Mouse (Mus musculus): ENCODE data around the gene Sh3rf3. TPM values are rescaled to one million over a fixed set of nuclear protein-coding genes. Genes with fewer than 3 reads are reported as not detected.

The Sh3rf3 gene
- polyA plus RNA-seq, 1 experiment from 2014 or later, result 12.5 TPM

DNA sequence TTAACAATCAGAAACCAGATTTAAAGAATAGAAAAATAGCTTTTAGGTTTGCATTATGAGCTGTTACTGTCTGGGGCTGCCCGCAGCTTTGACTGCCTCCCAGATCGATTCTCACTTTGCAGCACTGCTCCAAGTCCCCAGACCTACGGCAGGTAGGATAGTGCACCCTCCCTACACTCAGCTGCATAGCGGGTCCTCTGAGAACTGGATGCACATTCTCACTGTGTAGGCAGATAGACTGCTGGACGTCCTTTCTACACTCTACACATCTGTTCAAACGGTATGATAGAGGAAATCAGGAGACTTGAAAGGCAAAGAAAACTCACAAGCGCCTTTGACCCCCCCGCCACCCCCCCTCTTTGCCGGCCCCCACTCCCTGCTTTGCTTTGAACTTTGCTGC lies 42.7 kb downstream of the Sh3rf3 start:
- Histone ChIP-seq H3K9me3 (no peaks in the 10 kb centered on the region), H3K27me3 (no peaks in the 10 kb centered on the region), H3K4me3 (no peak overlapping the region), H3K36me3 (no peaks in the 10 kb centered on the region), H3K4me1 (peaks cover 29% of the 10 kb centered on the region), H3K27ac (replicated peaks) (peak overlapping the region; percentile 50), H3K9ac (replicated peaks) (no peak overlapping the region), H3K4me2 (replicated peaks) (no peak overlapping the region)
- WGBS, result 63% methylated on average over 9 of the region's 9 CpGs
- ATAC-seq (replicated peaks), result no peak; the same call in 1 of the 2 replicates

- H3K36me3 ChIP-seq, result no peaks in the 10 kb centered on the region
- H3K27me3 ChIP-seq, result no peaks in the 10 kb centered on the region
- no peaks in the 10 kb centered on the region for H3K9me3 ChIP-seq
- 0 out of 2 replicates have a peak, but pooled peaks have one; percentile 41 for ATAC-seq (replicated peaks)
- H3K27ac ChIP-seq (replicated peaks), result peak overlapping the region; percentile 50
- no peak overlapping the region for H3K4me3 ChIP-seq
- peaks cover 29% of the 10 kb centered on the region for H3K4me1 ChIP-seq
- no peak overlapping the region for H3K9ac ChIP-seq (replicated peaks)
- H3K4me2 ChIP-seq (replicated peaks), result no peak overlapping the region
Measured at GRCm38 (mm10) chr10:58856742-58857141, 43.6 kb downstream of the Sh3rf3 start.

DNA sequence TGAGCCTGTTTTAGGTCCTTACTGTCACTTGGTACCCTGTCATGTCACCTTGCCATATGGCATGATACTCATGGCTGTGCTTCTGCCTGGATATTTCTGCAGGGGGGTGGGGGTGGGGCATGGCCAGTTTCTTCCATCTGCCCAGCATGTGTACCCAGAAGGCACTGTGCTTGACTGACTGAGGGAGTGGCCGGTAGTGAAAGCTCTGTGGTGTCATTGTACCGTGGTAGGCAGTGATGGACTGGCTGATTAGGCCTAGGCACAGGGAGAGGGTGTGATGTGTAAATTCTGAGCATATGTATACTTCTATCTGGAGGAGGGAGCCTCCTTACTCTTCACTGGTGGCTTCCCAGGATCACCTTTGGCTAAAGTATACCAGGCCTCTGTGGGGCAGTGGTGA lies 51.6 kb downstream of the Sh3rf3 start:
- H3K4me2 ChIP-seq (replicated peaks), result no peak overlapping the region
- H3K36me3 ChIP-seq, result no peaks in the 10 kb centered on the region
- H3K9me3 ChIP-seq, result no peaks in the 10 kb centered on the region
- H3K27me3 ChIP-seq, result no peaks in the 10 kb centered on the region
- peak; percentile 29; the same call in 1 of the 2 replicates for ATAC-seq (replicated peaks)
- no peak overlapping the region for H3K4me3 ChIP-seq
- 44% methylated on average over 2 of the region's 2 CpGs for WGBS
- no peak overlapping the region for H3K27ac ChIP-seq (replicated peaks)
- H3K4me1 ChIP-seq, result peaks cover 19% of the 10 kb centered on the region
- no peak overlapping the region for H3K9ac ChIP-seq (replicated peaks)

GRCm38 (mm10) chr10:58867536-58867935 lies 54.4 kb downstream of the Sh3rf3 start:
- H3K9ac ChIP-seq (replicated peaks), result no peak overlapping the region
- H3K4me2 ChIP-seq (replicated peaks), result no peak overlapping the region
- no peaks in the 10 kb centered on the region for H3K27me3 ChIP-seq
- no peak for ATAC-seq (replicated peaks)
- no peaks in the 10 kb centered on the region for H3K9me3 ChIP-seq
- no peak overlapping the region for H3K27ac ChIP-seq (replicated peaks)
- WGBS, result 94% methylated on average over 2 of the region's 2 CpGs
- no peaks in the 10 kb centered on the region for H3K36me3 ChIP-seq
- peaks cover 40% of the 10 kb centered on the region for H3K4me1 ChIP-seq
- no peak overlapping the region for H3K4me3 ChIP-seq

GRCm38 (mm10) chr10:58869836-58870235 lies 56.7 kb downstream of the Sh3rf3 start:
- Histone ChIP-seq H3K27ac (replicated peaks) (no peak overlapping the region), H3K27me3 (no peaks in the 10 kb centered on the region), H3K4me3 (no peak overlapping the region), H3K4me1 (peaks cover 29% of the 10 kb centered on the region), H3K9ac (replicated peaks) (no peak overlapping the region), H3K9me3 (no peaks in the 10 kb centered on the region), H3K36me3 (no peaks in the 10 kb centered on the region), H3K4me2 (replicated peaks) (no peak overlapping the region)
- 95% methylated on average over 1 of the region's 1 CpGs for WGBS
- ATAC-seq (replicated peaks), result no peak

- 0 out of 2 replicates have a peak overlapping the region, but pooled peaks have one; percentile 6 for H3K4me2 ChIP-seq (replicated peaks)
- H3K9ac ChIP-seq (replicated peaks), result peak overlapping the region; percentile 18
- peak; percentile 64 for ATAC-seq (replicated peaks)
Measured at GRCm38 (mm10) chr10:58871149-58871820, 58.1 kb downstream of the Sh3rf3 start.

GRCm38 (mm10) chr10:58871821-58872577 lies 58.8 kb downstream of the Sh3rf3 start:
- H3K27ac ChIP-seq (replicated peaks), result peak overlapping the region; percentile 88
- WGBS, result 34% methylated on average over 7 of the region's 7 CpGs
- no peak overlapping the region for H3K4me3 ChIP-seq
- H3K4me1 ChIP-seq, result peaks cover 27% of the 10 kb centered on the region
- ATAC-seq (replicated peaks), result peak; percentile 24; the same call in 1 of the 2 replicates
- no peak overlapping the region for H3K4me2 ChIP-seq (replicated peaks)
- no peaks in the 10 kb centered on the region for H3K9me3 ChIP-seq
- no peaks in the 10 kb centered on the region for H3K36me3 ChIP-seq
- no peaks in the 10 kb centered on the region for H3K27me3 ChIP-seq
- no peak overlapping the region for H3K9ac ChIP-seq (replicated peaks)

More at GRCm38 (mm10) chr10:58871149-58871820, 58.1 kb downstream of the Sh3rf3 start:
- Histone ChIP-seq H3K9me3 (no peaks in the 10 kb centered on the region), H3K27ac (replicated peaks) (peak overlapping the region; percentile 88), H3K4me1 (peaks cover 27% of the 10 kb centered on the region), H3K27me3 (no peaks in the 10 kb centered on the region), H3K4me3 (no peak overlapping the region), H3K36me3 (no peaks in the 10 kb centered on the region)
- 42% methylated on average over 10 of the region's 10 CpGs for WGBS

DNA sequence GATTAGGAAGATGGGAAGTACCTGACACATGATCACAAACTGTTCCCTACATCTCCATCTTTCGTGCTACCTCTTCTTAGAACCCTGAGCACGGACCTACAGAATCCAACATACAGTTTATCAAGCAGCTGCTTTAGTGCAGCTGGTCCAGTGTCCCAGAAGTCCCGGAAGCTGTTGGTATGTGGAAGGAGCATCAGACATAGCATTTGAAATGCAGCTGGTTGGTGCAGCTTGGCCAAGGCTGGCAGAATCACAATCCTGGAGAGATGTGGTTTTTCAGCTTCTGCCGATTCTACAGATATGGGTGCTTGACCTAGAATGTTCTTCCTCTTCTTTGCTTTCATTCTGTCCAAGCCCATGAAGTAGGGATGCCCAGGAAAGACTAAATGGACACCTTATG lies 64.7 kb downstream of the Sh3rf3 start:
- Histone ChIP-seq H3K27me3 (no peaks in the 10 kb centered on the region), H3K9ac (replicated peaks) (no peak overlapping the region), H3K9me3 (no peaks in the 10 kb centered on the region), H3K4me1 (peaks cover 3% of the 10 kb centered on the region; the same call in 1 of the 2 replicates), H3K4me3 (no peak overlapping the region), H3K4me2 (replicated peaks) (no peak overlapping the region), H3K27ac (replicated peaks) (no peak overlapping the region), H3K36me3 (no peaks in the 10 kb centered on the region)
- no peak for ATAC-seq (replicated peaks)
- 90% methylated on average over 4 of the region's 4 CpGs for WGBS

DNA sequence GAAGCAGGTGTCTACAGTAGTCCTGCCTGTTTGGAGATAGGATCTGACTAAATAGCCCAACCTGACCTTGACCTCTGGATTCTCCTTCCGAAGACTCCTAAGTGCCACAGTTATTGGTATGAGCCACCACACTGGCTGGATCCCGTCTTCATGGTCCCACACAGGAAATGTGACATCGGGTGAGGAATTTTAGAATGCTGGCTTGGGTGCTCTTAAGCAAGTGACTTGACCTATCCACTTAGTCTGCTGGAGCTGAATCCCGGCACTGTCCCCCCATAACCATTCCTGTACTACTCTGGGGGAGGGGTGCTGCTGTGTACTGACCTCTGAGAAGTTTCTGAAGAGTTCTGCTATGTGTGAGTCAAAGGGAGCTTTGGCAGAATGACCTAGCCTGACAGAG lies 65.5 kb downstream of the Sh3rf3 start:
- 94% methylated on average over 4 of the region's 4 CpGs for WGBS

GRCm38 (mm10) chr10:58882741-58883140 lies 69.6 kb downstream of the Sh3rf3 start:
- H3K36me3 ChIP-seq, result no peaks in the 10 kb centered on the region
- 90% methylated on average over 2 of the region's 2 CpGs for WGBS
- ATAC-seq (replicated peaks), result no peak

More for the DNA sequence above, 65.5 kb downstream of the Sh3rf3 start:
- Histone ChIP-seq H3K27ac (replicated peaks) (no peak overlapping the region), H3K27me3 (no peaks in the 10 kb centered on the region), H3K4me2 (replicated peaks) (no peak overlapping the region), H3K9me3 (no peaks in the 10 kb centered on the region), H3K4me3 (no peak overlapping the region), H3K9ac (replicated peaks) (no peak overlapping the region), H3K4me1 (no peaks in the 10 kb centered on the region), H3K36me3 (no peaks in the 10 kb centered on the region)
- ATAC-seq (replicated peaks), result no peak

DNA sequence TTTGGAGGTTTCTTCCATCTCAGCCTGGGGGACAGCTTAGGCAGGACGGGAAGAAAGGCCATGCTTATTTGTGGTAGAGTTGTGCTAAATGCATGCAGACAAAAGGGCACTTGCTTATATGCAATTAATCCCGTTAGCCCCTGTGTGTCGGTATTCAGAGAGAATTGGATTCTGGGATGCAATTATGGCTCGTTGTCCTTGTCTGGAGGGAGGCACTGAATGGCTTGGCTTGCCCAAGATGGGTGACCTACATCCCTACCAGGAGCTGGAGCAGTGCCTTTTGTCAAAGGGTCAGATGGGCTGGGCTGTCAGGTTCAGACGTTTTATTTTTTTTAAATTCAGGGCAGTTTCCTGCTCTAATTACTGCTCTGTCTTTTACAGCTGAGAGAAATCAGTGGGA lies 72.2 kb downstream of the Sh3rf3 start:
- H3K9me3 ChIP-seq, result no peaks in the 10 kb centered on the region
- WGBS, result 4% methylated on average over 5 of the region's 5 CpGs
- H3K4me2 ChIP-seq (replicated peaks), result no peak overlapping the region
- H3K4me3 ChIP-seq, result no peak overlapping the region
- peaks cover 12% of the 10 kb centered on the region for H3K4me1 ChIP-seq
- no peak overlapping the region for H3K27ac ChIP-seq (replicated peaks)
- ATAC-seq (replicated peaks), result no peak
- H3K27me3 ChIP-seq, result no peaks in the 10 kb centered on the region
- H3K36me3 ChIP-seq, result no peaks in the 10 kb centered on the region
- H3K9ac ChIP-seq (replicated peaks), result no peak overlapping the region

More at GRCm38 (mm10) chr10:58882741-58883140, 69.6 kb downstream of the Sh3rf3 start:
- H3K4me2 ChIP-seq (replicated peaks), result no peak overlapping the region
- H3K4me1 ChIP-seq, result peaks cover 8% of the 10 kb centered on the region; the same call in 1 of the 2 replicates
- H3K27ac ChIP-seq (replicated peaks), result no peak overlapping the region
- no peaks in the 10 kb centered on the region for H3K27me3 ChIP-seq
- H3K9me3 ChIP-seq, result no peaks in the 10 kb centered on the region
- no peak overlapping the region for H3K4me3 ChIP-seq
- H3K9ac ChIP-seq (replicated peaks), result no peak overlapping the region

- H3K4me2 ChIP-seq (replicated peaks), result no peak overlapping the region
- no peaks in the 10 kb centered on the region for H3K9me3 ChIP-seq
- 70% methylated on average over 2 of the region's 2 CpGs for WGBS
- H3K27me3 ChIP-seq, result no peaks in the 10 kb centered on the region
- peaks cover 17% of the 10 kb centered on the region for H3K4me1 ChIP-seq
- ATAC-seq (replicated peaks), result no peak
- H3K27ac ChIP-seq (replicated peaks), result no peak overlapping the region
- H3K4me3 ChIP-seq, result no peak overlapping the region
- H3K9ac ChIP-seq (replicated peaks), result no peak overlapping the region
- no peaks in the 10 kb centered on the region for H3K36me3 ChIP-seq
Measured at GRCm38 (mm10) chr10:58885816-58886215, 72.7 kb downstream of the Sh3rf3 start.
